Mouse (Mus musculus): ENCODE data around the gene Elmo2.

Gene Elmo2

DNA sequence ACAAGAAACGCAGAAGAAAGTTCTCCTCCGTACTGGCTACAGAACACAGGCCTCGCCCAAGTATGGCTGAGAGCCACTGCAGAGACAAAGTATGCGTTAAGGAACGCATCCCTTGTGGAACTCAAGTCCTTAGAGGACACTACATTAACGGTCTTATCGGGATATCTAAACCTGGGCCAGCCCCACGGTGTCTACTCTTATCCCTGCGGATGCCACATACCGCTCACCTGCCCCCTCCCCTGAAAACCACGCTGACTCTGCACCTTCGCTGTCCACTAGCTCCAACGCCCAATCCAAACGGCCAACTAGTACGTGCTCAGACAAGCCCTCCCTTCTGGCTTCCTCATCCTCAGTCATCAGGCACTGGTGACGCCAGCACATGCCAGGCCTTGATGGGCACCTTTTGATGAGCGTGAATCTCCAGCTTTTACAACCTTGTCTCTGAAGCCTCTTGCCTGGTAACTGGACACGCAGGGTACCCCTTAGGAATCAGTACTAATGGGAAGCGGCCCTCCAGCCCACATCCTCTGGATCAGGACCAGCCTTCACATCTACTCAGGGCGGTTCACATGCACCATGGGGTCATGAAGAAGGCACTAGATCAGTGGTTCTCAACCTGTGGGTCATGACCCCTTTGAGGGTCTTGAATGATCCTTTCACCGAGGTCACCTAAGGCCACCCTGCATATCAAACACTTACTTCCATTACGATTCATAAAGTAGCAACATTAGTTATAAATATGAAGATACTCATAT lies 4.1 kb downstream of the Elmo2 start:
- peak; percentile 51 for DNase-seq

DNA sequence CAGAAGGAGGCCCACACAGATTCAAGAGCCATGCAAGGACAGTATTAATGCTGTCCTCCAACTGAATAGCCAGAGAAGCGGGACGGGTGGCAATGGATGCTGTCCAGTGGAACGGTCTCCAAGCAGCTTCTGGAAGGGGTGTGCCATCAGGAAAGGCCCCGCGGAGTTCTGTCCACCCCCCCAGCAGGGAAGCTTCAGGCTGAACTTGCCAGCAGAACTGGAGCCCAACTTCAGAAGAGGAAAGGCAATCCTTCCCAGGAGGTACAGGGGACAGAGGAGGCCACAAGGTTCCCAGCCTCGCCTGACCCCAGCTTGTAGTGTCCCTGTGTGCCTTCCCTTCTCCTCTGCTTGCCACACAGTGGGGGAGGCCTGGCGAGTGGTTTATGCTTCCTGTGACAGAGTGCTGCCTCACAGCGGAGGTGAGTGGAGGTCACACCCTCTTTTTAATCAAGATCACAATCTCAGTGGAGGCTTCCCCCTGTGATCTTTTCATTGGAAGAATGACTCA lies 4.8 kb downstream of the Elmo2 start:
- DNase-seq, result peak; percentile 78

DNA sequence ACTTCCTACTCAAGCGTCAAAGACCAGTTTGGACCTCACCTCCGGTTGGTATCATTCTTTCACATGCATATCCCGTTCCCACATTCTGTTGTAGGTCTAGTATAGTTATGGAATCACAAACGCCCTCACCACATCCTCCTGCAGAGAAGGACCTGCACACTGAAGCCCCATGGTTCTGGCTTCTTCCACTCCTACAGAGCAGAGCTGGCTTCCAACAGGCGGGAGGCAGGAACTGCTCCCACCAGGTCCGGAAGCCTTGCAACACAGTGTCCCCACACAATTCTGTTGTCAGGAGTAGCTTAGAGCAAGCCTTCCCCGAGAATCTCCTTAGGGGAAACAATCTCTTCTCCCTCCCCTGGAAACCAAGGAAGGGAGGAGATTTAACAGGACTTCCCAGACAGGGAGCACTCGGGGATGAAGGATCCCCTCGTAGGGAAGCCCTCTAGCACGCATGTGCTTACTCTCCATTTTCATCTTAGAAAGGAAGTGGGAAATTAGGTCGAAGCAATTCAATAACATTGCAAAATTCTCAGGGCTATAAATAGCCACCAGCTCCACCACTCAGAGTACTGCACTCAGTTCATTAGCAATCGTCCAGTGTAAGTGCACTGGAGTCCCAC lies 5.6 kb downstream of the Elmo2 start:
- DNase-seq, result peak; percentile 69

DNA sequence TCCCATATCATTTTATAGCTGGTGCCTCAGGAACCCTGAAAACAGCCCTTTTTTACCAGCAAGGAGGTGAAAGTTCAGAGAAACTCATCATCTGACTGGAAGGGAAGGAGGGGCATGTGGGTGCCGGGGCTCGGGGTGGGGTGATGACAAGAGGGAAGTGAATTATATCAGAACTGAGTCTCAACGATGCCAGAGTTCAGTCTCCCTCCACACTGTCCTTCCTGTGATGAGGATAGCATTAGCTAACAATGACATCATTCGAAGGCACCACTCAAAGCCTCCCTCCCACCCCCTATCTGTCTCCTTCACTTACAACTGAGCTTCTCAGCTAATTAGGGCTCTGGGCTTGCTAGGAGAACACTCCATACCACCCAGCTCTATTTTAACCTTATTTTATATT lies 6.8 kb downstream of the Elmo2 start:
- DNase-seq, result no peak

DNA sequence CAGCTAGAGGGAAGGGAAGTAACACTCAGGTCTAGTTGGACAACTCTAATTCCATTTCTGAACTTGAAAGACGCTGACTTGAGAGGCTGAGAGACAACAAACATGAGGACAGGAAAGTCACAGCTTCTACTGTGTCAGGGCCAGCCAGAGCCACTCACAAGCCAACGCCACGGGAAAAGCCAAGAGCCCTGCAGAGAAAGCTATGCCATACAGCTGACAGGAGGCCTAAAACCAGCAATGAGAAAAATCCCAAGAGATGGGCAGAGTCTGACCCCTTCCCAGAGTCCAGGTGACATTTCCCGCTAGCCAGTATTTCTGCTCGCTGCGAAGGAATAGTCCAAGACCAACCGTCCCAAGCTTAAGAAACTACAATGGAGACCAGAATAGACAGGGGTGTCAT lies 7.3 kb downstream of the Elmo2 start:
- DNase-seq, result peak; percentile 50

DNA sequence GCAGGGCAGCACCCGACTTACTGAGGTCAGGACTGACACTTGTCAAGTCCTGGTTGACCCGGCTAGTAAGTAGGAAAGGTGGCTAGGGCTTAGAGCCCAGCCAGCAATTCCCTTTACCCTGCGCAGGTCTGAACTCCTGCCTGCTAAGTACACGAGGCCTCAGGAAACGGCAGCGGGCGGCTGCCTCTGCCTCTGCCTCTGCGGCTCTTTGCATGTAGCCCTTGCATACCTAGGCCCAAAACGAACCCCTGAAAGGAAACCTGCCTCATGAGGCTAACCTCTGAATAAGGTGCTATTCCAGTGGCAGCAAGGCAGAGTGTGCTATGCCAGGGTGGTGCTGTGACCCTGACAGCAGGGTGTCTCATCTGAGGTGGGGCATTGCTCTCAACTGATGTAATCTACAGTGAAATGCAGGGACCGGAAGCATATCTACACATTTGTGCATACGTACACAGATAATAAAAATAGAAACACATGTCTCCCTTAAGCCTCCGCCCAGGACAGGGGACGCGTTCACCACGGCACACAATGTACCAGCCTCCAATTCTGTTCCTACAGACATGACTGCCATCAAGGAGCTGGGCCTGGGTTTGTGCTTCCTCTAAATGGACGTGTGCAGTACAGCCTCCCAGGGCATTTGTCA lies 8.5 kb downstream of the Elmo2 start:
- DNase-seq, result peak; percentile 27

DNA sequence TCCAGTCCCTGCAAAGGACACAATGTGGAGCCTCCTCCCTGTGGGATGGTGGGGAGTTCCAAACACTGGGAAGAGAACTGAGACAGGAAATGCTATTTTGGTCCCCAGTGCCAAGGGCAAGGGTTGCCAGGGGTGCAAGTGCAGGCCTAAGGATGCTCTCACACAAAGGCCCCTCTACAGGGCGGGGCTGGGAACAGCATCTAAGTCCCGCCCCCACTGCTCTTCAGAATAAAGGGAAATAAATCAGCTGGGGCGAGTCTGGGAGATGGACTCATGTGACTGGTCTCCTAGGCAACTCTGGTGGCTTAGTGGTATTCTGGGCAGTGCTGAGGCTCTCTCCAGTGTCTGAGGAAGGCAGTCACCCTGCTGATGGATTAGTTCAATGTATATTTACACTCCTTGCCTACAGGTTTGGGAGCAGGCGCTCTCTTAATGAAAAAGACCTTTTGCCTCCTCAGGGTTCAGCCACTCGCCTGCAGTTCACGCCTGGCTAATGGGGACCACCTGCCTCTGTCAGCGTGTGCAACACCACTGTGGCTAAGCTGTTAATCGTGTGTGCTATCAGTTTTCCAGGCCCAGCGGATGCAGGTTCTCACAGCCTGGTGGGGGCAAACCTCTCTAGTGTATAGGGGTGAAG lies 9.3 kb downstream of the Elmo2 start:
- no peak for DNase-seq

DNA sequence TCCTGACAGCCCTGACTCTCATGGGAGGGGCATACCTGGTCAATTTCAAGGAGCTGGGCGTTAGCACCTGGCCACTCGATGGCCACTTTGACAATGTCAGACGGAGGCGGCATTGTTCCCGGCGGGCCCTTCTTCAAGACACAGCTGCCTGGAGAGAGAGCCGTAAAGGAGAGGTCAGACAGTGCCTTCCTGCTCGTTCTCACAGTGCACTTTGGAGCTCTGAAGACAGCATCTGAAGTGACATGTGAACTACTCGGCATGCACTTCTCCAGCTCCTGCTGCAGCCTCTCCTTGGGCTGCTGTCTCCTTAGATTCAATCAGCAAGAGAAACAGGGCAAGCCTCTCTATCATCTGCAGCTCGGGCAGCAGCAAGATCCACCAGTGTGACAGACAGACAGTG lies 10.1 kb downstream of the Elmo2 start:
- DNase-seq, result no peak

DNA sequence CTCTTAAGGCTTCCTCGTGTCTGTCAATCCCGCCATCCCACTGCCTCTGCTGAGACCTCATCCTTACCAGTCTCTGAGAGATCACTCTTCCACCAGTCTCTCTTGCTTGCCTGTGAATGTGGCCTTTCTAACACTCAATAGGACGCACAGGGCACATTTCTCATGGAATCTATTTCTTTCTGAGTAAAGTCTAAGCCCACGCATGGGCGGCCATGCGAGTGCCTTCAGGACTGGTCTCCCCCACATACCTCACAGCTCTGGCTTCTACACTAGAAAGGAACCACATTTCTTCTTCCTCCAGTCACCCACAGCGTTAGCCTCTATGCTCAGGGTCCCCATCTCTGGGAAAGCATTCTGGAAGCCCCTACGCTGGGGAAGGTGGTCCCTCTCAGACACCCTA lies 12.1 kb downstream of the Elmo2 start:
- no peak for DNase-seq

DNA sequence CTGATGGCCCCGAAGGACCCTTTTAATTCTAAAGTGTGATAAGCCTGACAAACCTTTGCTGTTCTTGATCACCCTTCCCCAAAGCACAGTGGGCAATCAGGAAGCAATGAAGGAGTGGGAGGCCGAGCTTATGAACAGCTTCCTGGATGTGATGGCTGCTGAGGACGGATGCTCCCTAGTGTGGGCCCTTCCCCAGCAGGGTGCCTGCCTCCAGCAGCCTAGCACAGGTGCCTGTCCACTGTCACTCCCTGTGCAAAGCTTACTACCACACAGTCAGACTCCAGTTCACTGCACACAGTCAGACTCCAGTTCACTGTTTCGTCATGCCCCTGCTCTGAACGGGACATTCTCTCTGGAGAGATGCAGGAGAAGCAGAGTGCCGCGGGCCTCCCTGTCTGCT lies 13.9 kb downstream of the Elmo2 start:
- no peak for DNase-seq

DNA sequence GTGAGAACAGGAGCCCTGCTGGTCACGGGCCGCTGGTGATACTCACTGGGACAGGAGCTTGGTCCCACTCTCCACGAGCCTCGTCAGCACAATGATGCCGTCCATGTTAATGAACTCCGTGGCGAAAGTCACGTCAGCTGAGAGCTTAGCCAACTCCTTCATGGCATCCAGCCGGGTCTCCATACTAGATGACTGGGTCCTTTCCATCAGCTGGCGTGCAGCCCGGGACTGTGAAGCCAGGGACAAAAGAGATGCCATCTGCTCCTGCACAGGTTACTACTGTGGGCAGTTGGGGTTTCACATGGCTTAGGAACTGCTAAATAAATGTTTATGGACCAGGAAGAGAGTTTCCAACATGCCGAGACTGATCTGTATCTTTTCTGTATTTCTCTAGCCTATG lies 14.7 kb downstream of the Elmo2 start:
- peak; percentile 100 for DNase-seq

DNA sequence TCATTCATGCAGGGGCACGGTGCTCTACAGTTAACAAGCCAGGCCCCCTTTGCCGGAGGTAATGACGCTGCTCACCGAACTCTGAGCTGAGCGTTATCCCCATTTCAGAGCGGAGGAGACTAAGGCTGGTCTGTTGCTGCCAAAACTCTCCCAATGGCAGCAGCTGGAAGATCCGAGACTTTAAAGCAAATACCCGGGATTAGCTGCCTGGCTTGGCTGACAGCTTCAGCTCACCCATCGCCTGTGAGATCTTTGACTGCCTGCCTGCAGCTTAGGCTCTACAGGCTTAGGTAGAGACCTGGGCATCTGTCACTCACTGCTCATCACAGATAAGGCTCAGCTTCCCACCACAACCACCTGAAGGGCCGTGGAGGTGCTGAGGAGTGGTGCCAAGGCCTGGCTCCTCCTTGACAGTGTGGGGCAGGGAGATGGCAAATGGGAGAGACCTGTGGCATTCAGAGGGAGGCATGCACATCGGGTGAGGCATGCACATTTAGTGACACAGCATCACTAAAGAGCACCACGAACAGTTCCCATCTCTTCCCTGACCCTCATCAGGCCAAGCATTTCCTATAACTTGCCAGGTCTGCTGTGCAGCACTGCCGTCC lies 15.4 kb downstream of the Elmo2 start:
- peak; percentile 68 for DNase-seq

DNA sequence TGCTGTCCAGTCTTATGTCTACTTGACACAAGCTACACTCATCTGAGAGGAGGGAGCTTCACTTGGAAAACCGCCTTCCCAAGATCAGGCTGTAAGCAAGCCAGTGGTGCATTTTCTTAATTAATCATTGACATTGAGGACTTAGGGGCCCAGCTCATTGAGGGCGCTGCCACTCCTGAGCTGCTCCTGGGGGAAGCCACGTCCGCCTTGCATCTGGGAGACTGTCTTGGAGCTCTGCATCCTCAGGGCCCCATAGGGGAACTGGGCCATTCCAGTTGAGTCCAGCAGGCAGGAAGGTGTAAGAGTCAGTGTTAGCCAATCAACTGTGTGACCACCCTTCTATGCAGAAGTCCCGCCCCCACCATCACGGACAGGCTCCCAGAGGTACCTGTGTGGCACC lies 18.5 kb downstream of the Elmo2 start:
- no peak for DNase-seq

DNA sequence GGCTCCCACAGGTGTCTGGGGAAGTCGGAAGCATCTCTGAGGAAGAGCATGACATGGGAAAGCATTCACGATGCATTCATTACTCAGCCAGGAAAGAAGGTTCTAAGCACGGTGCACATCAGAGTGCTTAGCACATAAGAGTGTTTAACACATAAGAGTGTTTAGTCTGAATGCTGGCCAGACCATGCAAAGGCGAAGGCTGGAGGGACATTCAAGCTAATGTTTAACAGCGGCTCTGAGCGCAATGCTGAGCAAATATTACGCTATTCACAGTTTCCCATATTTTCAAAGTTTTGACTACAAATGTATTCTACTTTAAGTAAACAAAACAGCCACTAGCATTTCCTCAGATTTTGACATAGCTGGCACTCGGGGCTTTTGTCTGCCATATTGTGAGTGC lies 20.8 kb downstream of the Elmo2 start:
- DNase-seq, result no peak

DNA sequence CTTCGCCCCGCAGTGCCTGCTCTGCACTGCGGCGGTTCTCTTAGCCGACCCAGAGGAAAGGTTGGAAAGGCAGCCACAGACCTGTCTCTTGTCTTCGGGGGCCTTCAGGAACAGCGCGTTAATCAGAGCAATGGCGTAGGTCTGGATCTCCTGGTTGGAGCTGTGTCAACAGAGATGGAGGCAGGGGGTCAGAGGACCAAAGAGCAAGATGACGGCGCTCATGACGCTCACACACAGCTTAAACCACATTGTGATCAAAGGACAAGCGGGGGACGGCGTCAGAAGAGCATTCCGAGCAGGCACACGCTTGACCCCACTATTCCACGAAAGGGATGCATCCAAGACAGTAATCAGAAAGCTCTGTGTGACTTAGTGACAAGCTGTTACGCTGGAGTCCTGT lies 21.5 kb downstream of the Elmo2 start:
- DNase-seq, result no peak

DNA sequence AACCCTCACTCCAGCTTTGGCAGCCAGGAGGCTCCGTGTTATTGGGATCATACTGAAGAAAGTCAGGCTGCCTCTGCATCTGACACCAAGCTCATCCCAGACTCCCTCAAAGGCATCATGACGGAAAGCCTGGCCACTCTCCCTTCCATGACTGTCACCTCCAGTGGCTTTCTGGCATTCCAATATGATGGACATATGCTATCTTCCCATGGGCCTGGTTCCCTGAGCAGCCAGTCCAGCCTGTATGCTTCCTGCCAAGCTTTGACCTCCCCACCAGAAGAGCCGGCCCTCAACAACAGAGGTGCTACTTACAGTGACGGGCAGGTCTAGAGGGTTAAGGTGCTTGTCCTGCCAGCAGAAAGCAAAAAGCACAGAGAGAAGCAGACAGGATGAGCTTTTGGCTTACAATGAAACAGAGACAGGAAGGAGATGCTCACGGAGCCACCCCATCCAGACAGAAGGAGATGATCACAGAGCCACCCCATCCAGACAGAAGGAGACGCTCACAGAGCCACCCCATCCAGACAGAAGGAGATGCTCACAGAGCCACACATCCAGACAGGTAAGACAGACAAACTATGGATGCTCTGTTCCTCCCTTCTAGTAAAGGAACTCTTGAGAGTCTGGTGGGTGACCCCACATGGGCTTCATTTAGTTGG lies 22.8 kb downstream of the Elmo2 start:
- peak; percentile 75 for DNase-seq

DNA sequence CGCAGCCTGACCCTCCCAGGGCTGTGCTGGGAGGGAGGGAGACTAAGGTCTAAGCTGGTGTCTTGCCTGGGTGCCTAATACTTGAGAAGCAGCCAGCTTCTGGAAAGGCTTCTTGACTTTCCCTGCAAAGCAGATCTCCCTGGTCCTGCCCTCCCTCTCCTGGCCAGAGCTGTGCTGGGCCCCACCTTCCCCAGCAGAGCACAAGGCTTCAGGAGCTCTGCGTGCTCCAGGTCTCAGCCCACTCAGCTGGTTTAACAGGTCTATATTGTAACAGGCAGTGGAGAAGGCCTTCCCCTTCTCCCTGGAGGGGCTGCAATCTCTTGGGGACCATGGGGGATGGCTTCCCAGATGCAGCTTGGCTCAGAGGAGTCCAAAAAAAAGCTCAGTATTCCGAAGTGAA lies 24.9 kb downstream of the Elmo2 start:
- no peak for DNase-seq

DNA sequence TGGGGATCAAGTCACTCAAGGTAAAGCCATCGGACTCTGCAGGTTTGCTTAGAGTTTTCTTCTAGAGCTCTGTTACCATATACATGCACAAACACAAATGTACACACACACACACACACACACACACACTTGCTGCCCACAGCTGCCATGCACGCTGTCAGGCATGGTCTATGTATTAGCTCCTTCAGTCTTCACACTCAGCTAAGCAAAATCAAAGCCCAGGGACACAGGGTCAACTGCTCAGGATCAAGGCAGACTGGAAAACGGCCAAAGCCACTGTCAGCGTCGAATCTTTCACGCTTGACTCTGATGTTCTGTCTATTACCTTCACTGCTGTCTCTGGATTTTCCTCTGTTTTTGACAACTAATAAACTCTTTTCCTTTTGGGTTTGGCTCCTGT lies 25.4 kb downstream of the Elmo2 start:
- DNase-seq, result no peak

DNA sequence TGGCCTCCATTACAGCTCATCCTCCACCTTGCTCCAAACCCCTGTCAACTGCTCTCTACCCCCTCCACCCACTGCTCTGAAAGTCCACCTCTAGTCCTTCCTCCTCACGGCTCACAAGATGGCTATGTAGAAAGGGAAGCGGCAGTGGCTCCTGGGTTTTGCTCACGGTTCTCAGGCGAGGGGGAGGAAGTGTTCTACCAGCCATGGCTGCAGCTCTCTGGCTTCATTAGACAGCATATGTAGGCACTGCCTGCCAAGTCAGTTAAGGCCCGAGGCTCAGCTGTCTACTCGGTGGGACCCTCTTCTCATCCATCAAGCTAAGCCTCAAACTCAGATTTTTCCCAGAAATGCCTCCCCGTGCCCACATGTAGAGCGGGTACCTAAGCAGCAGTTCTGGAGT lies 25.9 kb downstream of the Elmo2 start:
- DNase-seq, result no peak

DNA sequence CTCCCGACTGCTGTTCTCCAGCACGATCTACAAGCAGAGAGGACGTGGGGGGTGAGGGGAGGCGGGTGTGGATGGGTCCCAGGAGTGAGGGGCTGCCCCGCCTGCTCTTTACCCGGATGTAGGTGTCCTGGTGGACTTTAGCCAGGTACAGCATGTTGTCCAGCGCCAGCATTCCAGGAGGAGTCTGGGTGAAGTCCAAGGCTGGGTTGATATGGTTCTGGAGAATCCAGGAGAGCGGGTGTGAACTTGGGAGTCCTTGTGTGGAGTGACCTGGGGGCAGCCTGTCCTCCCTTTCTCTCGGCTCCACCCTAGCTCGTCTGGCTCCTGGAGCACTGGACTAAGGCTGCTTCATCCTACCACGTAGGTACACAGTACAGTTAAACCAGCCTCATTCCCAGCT lies 28.9 kb downstream of the Elmo2 start:
- DNase-seq, result no peak

DNA sequence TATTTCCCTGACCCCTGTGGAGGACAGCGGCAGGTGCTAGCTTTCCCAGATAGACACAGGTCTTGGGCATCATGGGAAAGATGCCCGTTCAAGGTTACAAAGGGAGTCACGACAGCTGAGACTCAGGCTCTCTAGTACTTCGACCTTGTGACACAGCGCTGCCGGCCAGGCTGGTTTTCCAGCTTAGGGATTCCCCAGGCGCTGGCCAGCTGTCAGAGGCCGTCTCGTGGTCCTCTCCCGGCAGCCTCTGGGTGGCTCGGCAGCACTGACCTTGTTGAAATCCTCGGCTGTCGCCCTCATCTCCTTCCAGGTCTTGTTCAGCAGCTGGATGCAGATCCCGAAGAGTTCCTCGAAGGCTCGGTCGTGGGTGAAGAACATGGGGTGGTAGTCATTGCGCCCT lies 29.7 kb downstream of the Elmo2 start:
- DNase-seq, result no peak

DNA sequence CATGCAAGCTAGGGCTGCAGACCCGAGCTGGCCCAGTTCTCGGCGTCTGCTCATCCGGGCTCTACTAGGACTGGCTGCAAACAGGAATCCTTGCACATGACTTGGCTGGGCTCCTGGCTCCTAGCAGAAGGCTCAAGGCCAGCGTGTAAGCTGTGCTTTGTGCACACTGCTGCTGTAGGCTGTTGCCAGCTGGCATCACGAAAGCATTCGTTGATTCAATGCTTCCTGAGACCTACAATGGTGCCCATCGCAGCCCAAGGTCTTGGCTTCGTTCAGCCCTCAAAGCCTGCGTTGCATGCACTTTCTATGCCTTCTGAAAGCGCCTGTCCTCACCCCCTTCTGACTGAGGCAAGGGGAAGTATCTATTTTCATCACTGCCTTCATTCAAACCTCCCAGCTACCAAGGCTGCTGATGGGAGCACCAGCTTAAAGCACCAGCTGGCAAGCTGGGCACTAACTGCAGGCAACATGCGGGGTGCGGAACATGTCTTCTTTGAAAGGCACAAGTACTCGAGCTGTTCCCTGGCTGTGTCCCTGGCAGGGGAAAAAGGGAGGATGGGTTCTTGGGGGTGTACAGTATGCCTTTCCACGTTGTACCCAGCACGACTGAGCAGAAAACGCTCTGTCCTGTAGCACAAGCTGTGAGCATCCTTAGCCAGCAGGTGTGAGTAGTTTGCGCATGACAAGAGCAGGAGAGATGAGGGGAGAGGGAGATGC lies 37.8 kb downstream of the Elmo2 start:
- peak; percentile 93 for DNase-seq
